Mouse (Mus musculus) forebrain, embryonic 11.5 days (tissue): ENCODE data around the gene Pip5k1b. TPM values are rescaled to one million over a fixed set of nuclear protein-coding genes. Genes with fewer than 3 reads are reported as not detected.

Experiments used
- ATAC-seq: fragments of 200-750 bp; cut with Nextera tagmentation; replicated peaks from 2 replicates; pipeline ENCODE4 v1.8.0; 2017; ENCODE audit warnings: moderate TSS enrichment; ENCODE audit not compliant: low FRiP score
- DNase-seq: peaks from one replicate; pipeline ENCODE4 v3.0.0-alpha.2; 2017; ENCODE audit warnings: low spot score
- H3K27ac ChIP-seq: fragments of 300-500 bp; sonication (generic); 2 replicates; pipeline ENCODE4 v1.5.1; 2014; ENCODE audit warnings: low read depth, low read length
- H3K27me3 ChIP-seq: fragments of 300-500 bp; sonication (generic); 2 replicates; pipeline ENCODE4 v1.6.1; 2014; ENCODE audit warnings: mild to moderate bottlenecking, low read length, mixed read lengths; ENCODE audit not compliant: control insufficient read depth, insufficient read depth
- H3K36me3 ChIP-seq: fragments of 300-500 bp; sonication (generic); 2 replicates; pipeline ENCODE4 v1.6.1; 2014; ENCODE audit warnings: mild to moderate bottlenecking, low read length, moderate library complexity, mixed read lengths; ENCODE audit not compliant: control insufficient read depth, insufficient read depth
- H3K4me1 ChIP-seq: fragments of 300-500 bp; sonication (generic); replicated peaks from 2 replicates; pipeline ENCODE4 v1.6.1; 2014; ENCODE audit warnings: low read length, mixed read lengths; ENCODE audit not compliant: control insufficient read depth, insufficient read depth
- H3K4me2 ChIP-seq: fragments of 300-500 bp; sonication (generic); 2 replicates; pipeline ENCODE4 v1.6.1; 2014; ENCODE audit warnings: low read depth, mild to moderate bottlenecking, low read length, moderate library complexity, mixed read lengths; ENCODE audit not compliant: severe bottlenecking
- H3K4me3 ChIP-seq: fragments of 300-500 bp; sonication (generic); 2 replicates; pipeline ENCODE4 v1.5.1; 2014; ENCODE audit warnings: low read depth, low read length
- H3K9ac ChIP-seq: fragments of 300-500 bp; sonication (generic); 2 replicates; pipeline ENCODE4 v1.6.1; 2014; ENCODE audit warnings: low read length
- H3K9me3 ChIP-seq: fragments of 300-500 bp; sonication (generic); 2 replicates; pipeline ENCODE4 v1.6.1; 2016; ENCODE audit warnings: low read length, mixed read lengths; ENCODE audit not compliant: control insufficient read depth
- WGBS: fragments of 180-500 bp; shearing (Covaris S2); extraction: QIAGEN DNeasy Blood & Tissue Kit; methylation state at CpG from one replicate; pipeline ENCODE4 v1.1.7; 2014; 5-methylcytosine and 5-hydroxymethylcytosine counted together
- polyA plus RNA-seq: library from polyadenylated mRNA; unstranded; fragments of >200 nt; fragmentation: Nextera tagmentation; extraction: Ambion mirVana; gene quantifications from 2 replicates; pipeline ENCODE4 v1.2.1, GENCODE M21; 2014

Pip5k1b gene
- polyA plus RNA-seq, 1 experiment from 2014 or later, result 2.2 TPM

- ATAC-seq (no peak), DNase-seq (no peak)
- Histone ChIP-seq H3K4me3 (no peak overlapping the region), H3K27me3 (no peaks in the 10 kb centered on the region), H3K27ac (no peak overlapping the region), H3K4me1 (no peaks in the 10 kb centered on the region; the same call in 1 of the 2 replicates), H3K9me3 (no peaks in the 10 kb centered on the region; the same call in 1 of the 2 replicates), H3K9ac (no peak overlapping the region), H3K4me2 (no peak overlapping the region), H3K36me3 (no peaks in the 10 kb centered on the region)
- WGBS, result 78% methylated on average over 7 of the region's 7 CpGs
Observed at GRCm38 (mm10) chr19:24550778-24551177, 4.9 kb downstream of the Pip5k1b start.

GRCm38 (mm10) chr19:24550016-24550415, 5.7 kb downstream of the Pip5k1b start:
- WGBS, result 90% methylated on average over 2 of the region's 2 CpGs
- DNase-seq (no peak), ATAC-seq (no peak)
- Histone ChIP-seq H3K9me3 (no peaks in the 10 kb centered on the region; the same call in 1 of the 2 replicates), H3K27me3 (no peaks in the 10 kb centered on the region), H3K27ac (no peak overlapping the region), H3K4me2 (no peak overlapping the region), H3K9ac (no peak overlapping the region), H3K4me3 (no peak overlapping the region), H3K4me1 (no peaks in the 10 kb centered on the region; the same call in 1 of the 2 replicates), H3K36me3 (no peaks in the 10 kb centered on the region)

GRCm38 (mm10) chr19:24548337-24548736, 7.3 kb downstream of the Pip5k1b start:
- Histone ChIP-seq H3K27me3 (no peaks in the 10 kb centered on the region), H3K27ac (no peak overlapping the region), H3K4me3 (no peak overlapping the region), H3K36me3 (no peaks in the 10 kb centered on the region), H3K9me3 (no peaks in the 10 kb centered on the region; the same call in 1 of the 2 replicates), H3K9ac (no peak overlapping the region), H3K4me1 (no peaks in the 10 kb centered on the region), H3K4me2 (no peak overlapping the region)
- no peak for DNase-seq
- 96% methylated on average over 9 of the region's 9 CpGs for WGBS
- ATAC-seq, result no peak

- H3K27me3 ChIP-seq, result no peaks in the 10 kb centered on the region
- no peak for DNase-seq
- H3K4me2 ChIP-seq, result no peak overlapping the region
- H3K9ac ChIP-seq, result no peak overlapping the region
- ATAC-seq, result no peak
- H3K9me3 ChIP-seq, result no peaks in the 10 kb centered on the region; the same call in 1 of the 2 replicates
- H3K27ac ChIP-seq, result no peak overlapping the region
- no peaks in the 10 kb centered on the region for H3K36me3 ChIP-seq
- 88% methylated on average over 10 of the region's 10 CpGs for WGBS
- H3K4me3 ChIP-seq, result no peak overlapping the region
- H3K4me1 ChIP-seq, result no peaks in the 10 kb centered on the region
Observed at GRCm38 (mm10) chr19:24546153-24546552, 9.5 kb downstream of the Pip5k1b start.

- no peak for DNase-seq
Observed at GRCm38 (mm10) chr19:24543386-24544350, 12.0 kb downstream of the Pip5k1b start.

GRCm38 (mm10) chr19:24542293-24542675, 13.4 kb downstream of the Pip5k1b start:
- Histone ChIP-seq H3K4me1 (no peaks in the 10 kb centered on the region), H3K36me3 (no peaks in the 10 kb centered on the region), H3K4me3 (no peak overlapping the region), H3K27ac (no peak overlapping the region), H3K4me2 (no peak overlapping the region), H3K27me3 (no peaks in the 10 kb centered on the region), H3K9me3 (no peaks in the 10 kb centered on the region), H3K9ac (no peak overlapping the region)
- no peak for DNase-seq
- ATAC-seq, result no peak
- WGBS, result 91% methylated on average over 7 of the region's 7 CpGs

More at GRCm38 (mm10) chr19:24543386-24544350, 12.0 kb downstream of the Pip5k1b start:
- Histone ChIP-seq H3K4me1 (no peaks in the 10 kb centered on the region), H3K9ac (no peak overlapping the region), H3K27ac (no peak overlapping the region), H3K27me3 (no peaks in the 10 kb centered on the region), H3K4me2 (no peak overlapping the region), H3K36me3 (no peaks in the 10 kb centered on the region), H3K9me3 (no peaks in the 10 kb centered on the region; the same call in 1 of the 2 replicates), H3K4me3 (no peak overlapping the region)
- ATAC-seq, result no peak
- WGBS, result 77% methylated on average over 14 of the region's 14 CpGs

GRCm38 (mm10) chr19:24541669-24542292, 13.9 kb downstream of the Pip5k1b start:
- 89% methylated on average over 17 of the region's 17 CpGs for WGBS
- ATAC-seq, result no peak
- Histone ChIP-seq H3K27ac (no peak overlapping the region), H3K4me2 (no peak overlapping the region), H3K4me1 (no peaks in the 10 kb centered on the region), H3K36me3 (no peaks in the 10 kb centered on the region), H3K9ac (no peak overlapping the region), H3K4me3 (no peak overlapping the region), H3K9me3 (no peaks in the 10 kb centered on the region), H3K27me3 (no peaks in the 10 kb centered on the region)
- DNase-seq, result no peak

- DNase-seq (no peak), ATAC-seq (no peak)
- Histone ChIP-seq H3K27me3 (no peaks in the 10 kb centered on the region), H3K36me3 (no peaks in the 10 kb centered on the region), H3K9me3 (no peaks in the 10 kb centered on the region), H3K4me2 (no peak overlapping the region), H3K9ac (no peak overlapping the region), H3K4me1 (no peaks in the 10 kb centered on the region), H3K27ac (no peak overlapping the region), H3K4me3 (no peak overlapping the region)
- 92% methylated on average over 10 of the region's 10 CpGs for WGBS
Observed at GRCm38 (mm10) chr19:24540952-24541668, 14.6 kb downstream of the Pip5k1b start.
